Mouse (Mus musculus): ENCODE data around the gene Clint1. TPM values are rescaled to one million over a fixed set of nuclear protein-coding genes. Genes with fewer than 3 reads are reported as not detected.
A peak's percentile ranks its signal among the peaks of the same experiment; 100 is the strongest.

The Clint1 gene
- polyA plus RNA-seq, 1 experiment from 2014 or later: 86.3 TPM

DNA sequence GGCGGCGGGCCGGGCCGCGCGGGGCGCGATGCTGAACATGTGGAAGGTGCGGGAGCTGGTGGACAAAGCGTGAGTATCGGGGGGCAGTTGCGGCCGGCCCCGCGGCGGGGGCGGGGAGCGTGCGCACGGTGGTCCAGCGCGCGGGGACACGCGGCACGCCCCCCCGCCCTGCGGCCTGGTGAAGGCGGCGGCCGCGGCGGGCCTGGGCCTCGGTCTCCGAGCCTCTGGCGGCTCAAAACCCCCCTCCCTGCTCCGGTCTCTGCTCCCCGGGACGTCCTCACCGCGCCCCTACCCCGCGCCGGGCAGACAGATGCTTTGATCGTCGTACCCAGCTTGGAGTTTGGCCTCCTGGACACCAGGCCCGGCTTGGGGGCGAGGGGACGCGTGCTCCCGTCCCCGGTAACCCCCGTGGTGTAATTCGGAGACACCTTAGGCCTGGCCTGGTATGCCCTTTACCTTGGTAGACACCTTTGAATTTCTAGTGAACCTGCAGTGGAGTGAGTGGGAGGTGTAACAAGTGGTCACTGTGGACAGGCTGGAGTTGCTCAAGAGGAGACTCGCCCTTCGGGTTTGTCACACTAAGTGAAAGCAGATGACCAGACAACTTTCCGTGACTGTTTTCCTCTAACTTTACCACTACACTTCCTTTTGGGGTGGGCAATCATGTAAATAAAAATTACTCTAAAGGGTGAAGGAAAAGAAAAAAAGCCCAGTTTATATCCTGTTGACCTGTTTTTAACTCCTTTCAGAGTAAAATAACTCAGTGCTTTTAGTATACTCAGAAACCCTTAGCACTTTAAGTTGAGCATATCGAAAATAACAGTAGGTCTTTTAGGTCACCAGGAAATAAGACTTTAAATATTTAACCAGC lies 508 bp downstream of the Clint1 start:
- 3% methylated on average over 32 of the region's 58 CpGs for WGBS
- peaks cover 9% of the 10 kb centered on the region; the same call in 1 of the 2 replicates for H3K4me1 ChIP-seq (ENCODE audit: control insufficient read depth, insufficient read depth, low read length)

DNA sequence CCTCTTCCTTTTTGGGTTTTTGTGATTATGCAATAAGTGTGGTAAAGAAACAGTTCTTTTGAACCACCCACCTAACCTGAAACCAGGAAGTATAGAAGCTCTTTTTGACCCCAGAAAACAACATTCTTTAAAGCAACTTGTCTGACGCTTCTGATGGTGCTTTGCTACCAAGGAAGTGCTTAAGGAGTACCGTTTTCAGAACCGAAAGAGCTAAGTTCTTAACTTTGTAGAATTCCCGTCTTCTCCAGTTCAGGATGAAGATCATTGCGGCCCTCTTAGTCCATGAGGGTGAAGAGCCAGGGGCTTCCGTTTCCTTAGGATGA lies 1.1 kb downstream of the Clint1 start:
- ATAC-seq (ENCODE audit: low FRiP score, low TSS enrichment): no peak
- Histone ChIP-seq H3K27ac (ENCODE audit: low read depth, low read length) (0 out of 2 replicates have a peak overlapping the region, but pooled peaks have one; percentile 48), H3K4me2 (replicated peaks; ENCODE audit: low read depth, low read length) (peak overlapping the region; percentile 62), H3K9me3 (ENCODE audit: control insufficient read depth, low read length) (no peaks in the 10 kb centered on the region), H3K36me3 (ENCODE audit: control insufficient read depth, insufficient read depth, low read length) (peaks cover 11% of the 10 kb centered on the region), H3K4me1 (ENCODE audit: control insufficient read depth, insufficient read depth, low read length) (peaks cover 9% of the 10 kb centered on the region; the same call in 1 of the 2 replicates), H3K9ac (ENCODE audit: low read depth, low read length) (peak overlapping the region; percentile 75; the same call in 1 of the 2 replicates), H3K27me3 (ENCODE audit: control insufficient read depth, insufficient read depth, low read length) (no peaks in the 10 kb centered on the region), H3K4me3 (ENCODE audit: low read length) (peak overlapping the region; percentile 96)
- 42% methylated on average over 6 of the region's 6 CpGs for WGBS

More for the DNA sequence above, 508 bp downstream of the Clint1 start:
- Histone ChIP-seq H3K9me3 (ENCODE audit: control insufficient read depth, low read length) (no peaks in the 10 kb centered on the region), H3K4me3 (ENCODE audit: low read length) (peak overlapping the region; percentile 96), H3K4me2 (replicated peaks; ENCODE audit: low read depth, low read length) (peak overlapping the region; percentile 62), H3K27me3 (ENCODE audit: control insufficient read depth, insufficient read depth, low read length) (no peaks in the 10 kb centered on the region), H3K27ac (ENCODE audit: low read depth, low read length) (peak overlapping the region; percentile 81), H3K36me3 (ENCODE audit: control insufficient read depth, insufficient read depth, low read length) (peaks cover 7% of the 10 kb centered on the region), H3K9ac (ENCODE audit: low read depth, low read length) (peak overlapping the region; percentile 75)
- ATAC-seq (ENCODE audit: low FRiP score, low TSS enrichment): peak; percentile 74

- Histone ChIP-seq H3K4me3 (ENCODE audit: low read length) (no peak overlapping the region), H3K27ac (ENCODE audit: low read depth, low read length) (no peak overlapping the region), H3K9me3 (ENCODE audit: control insufficient read depth, low read length) (no peaks in the 10 kb centered on the region), H3K36me3 (ENCODE audit: control insufficient read depth, insufficient read depth, low read length) (peaks cover 11% of the 10 kb centered on the region), H3K4me2 (replicated peaks; ENCODE audit: low read depth, low read length) (no peak overlapping the region), H3K4me1 (ENCODE audit: control insufficient read depth, insufficient read depth, low read length) (peaks cover 9% of the 10 kb centered on the region; the same call in 1 of the 2 replicates), H3K27me3 (ENCODE audit: control insufficient read depth, insufficient read depth, low read length) (no peaks in the 10 kb centered on the region), H3K9ac (ENCODE audit: low read depth, low read length) (no peak overlapping the region)
- 99% methylated on average over 2 of the region's 2 CpGs for WGBS
- no peak for ATAC-seq (ENCODE audit: low FRiP score, low TSS enrichment)
Observed at GRCm38 (mm10) chr11:45853916-45854315, 2.1 kb downstream of the Clint1 start.

GRCm38 (mm10) chr11:45854381-45854780 lies 2.5 kb downstream of the Clint1 start:
- Histone ChIP-seq H3K4me1 (ENCODE audit: control insufficient read depth, insufficient read depth, low read length) (peaks cover 9% of the 10 kb centered on the region; the same call in 1 of the 2 replicates), H3K27ac (ENCODE audit: low read depth, low read length) (no peak overlapping the region), H3K4me2 (replicated peaks; ENCODE audit: low read depth, low read length) (no peak overlapping the region), H3K4me3 (ENCODE audit: low read length) (no peak overlapping the region), H3K36me3 (ENCODE audit: control insufficient read depth, insufficient read depth, low read length) (peaks cover 11% of the 10 kb centered on the region), H3K9ac (ENCODE audit: low read depth, low read length) (no peak overlapping the region), H3K9me3 (ENCODE audit: control insufficient read depth, low read length) (no peaks in the 10 kb centered on the region), H3K27me3 (ENCODE audit: control insufficient read depth, insufficient read depth, low read length) (no peaks in the 10 kb centered on the region)
- ATAC-seq (ENCODE audit: low FRiP score, low TSS enrichment): no peak
- 81% methylated on average over 7 of the region's 7 CpGs for WGBS

DNA sequence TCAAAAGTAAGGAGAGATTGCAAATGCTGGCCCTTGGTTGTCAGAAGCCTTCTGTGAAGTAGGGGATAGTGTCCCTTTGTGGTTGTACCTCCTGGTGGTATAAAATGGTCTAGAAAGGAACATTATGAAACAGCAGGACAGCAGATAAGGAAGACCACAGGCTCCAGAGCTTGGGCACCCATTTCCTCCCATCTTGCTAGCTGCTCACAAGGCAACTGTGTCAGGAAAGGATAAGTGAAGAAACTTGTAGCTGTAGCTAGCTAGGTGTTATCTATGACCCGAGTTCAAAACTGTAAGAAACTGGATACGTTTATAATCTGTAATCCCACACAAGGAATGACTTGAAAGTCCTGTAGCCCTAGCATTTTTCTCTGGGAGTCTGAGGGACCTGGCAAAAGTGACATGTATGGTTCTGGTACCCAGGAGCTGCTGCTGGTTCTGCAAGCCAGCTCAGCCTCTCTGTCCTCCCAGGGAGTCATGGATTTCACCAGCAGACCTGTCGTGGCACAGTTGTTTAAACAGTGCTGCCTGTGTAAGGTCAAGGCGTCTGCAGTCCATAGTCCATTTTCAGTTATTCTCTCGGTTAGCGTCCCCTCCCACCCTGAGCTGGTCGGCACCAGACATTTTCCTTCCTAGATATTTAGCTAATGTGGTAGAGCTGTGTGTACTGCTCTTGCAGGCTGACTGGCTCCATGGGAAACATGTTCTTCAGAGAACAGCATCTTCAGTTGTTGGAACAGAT lies 3.7 kb downstream of the Clint1 start:
- 58% methylated on average over 7 of the region's 7 CpGs for WGBS
- ATAC-seq (ENCODE audit: low FRiP score, low TSS enrichment): no peak
- H3K27ac ChIP-seq (ENCODE audit: low read depth, low read length): peak overlapping the region; percentile 38; the same call in 1 of the 2 replicates
- H3K27me3 ChIP-seq (ENCODE audit: control insufficient read depth, insufficient read depth, low read length): no peaks in the 10 kb centered on the region
- peak overlapping the region; percentile 18; the same call in 1 of the 2 replicates for H3K9ac ChIP-seq (ENCODE audit: low read depth, low read length)
- H3K9me3 ChIP-seq (ENCODE audit: control insufficient read depth, low read length): no peaks in the 10 kb centered on the region
- H3K4me1 ChIP-seq (ENCODE audit: control insufficient read depth, insufficient read depth, low read length): peaks cover 11% of the 10 kb centered on the region; the same call in 1 of the 2 replicates
- H3K36me3 ChIP-seq (ENCODE audit: control insufficient read depth, insufficient read depth, low read length): peaks cover 11% of the 10 kb centered on the region
- H3K4me2 ChIP-seq (replicated peaks; ENCODE audit: low read depth, low read length): no peak overlapping the region
- no peak overlapping the region for H3K4me3 ChIP-seq (ENCODE audit: low read length)

DNA sequence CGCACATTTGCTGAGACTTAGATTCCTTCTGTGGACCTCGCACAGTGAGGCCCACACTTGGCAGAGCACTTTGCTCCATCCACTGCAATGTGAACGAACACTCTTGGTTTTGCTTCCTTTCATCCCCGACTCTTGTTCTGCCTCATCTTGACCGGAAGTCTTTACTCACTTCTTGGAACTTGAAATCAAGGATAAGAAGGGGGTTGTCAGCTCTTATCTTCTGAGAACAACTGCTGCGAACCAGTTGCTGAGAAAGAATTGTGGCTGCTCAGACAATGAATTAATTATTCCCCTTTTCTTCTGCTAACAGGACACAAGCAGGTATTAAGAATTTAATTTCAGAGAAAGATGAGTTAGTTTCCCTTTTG lies 4.3 kb downstream of the Clint1 start:
- Histone ChIP-seq H3K4me1 (ENCODE audit: control insufficient read depth, insufficient read depth, low read length) (peaks cover 12% of the 10 kb centered on the region; the same call in 1 of the 2 replicates), H3K27me3 (ENCODE audit: control insufficient read depth, insufficient read depth, low read length) (no peaks in the 10 kb centered on the region), H3K36me3 (ENCODE audit: control insufficient read depth, insufficient read depth, low read length) (peaks cover 11% of the 10 kb centered on the region), H3K9me3 (ENCODE audit: control insufficient read depth, low read length) (no peaks in the 10 kb centered on the region), H3K9ac (ENCODE audit: low read depth, low read length) (peak overlapping the region; percentile 18; the same call in 1 of the 2 replicates), H3K4me3 (ENCODE audit: low read length) (no peak overlapping the region), H3K27ac (ENCODE audit: low read depth, low read length) (peak overlapping the region; percentile 38; the same call in 1 of the 2 replicates), H3K4me2 (replicated peaks; ENCODE audit: low read depth, low read length) (no peak overlapping the region)
- 83% methylated on average over 6 of the region's 6 CpGs for WGBS
- ATAC-seq (ENCODE audit: low FRiP score, low TSS enrichment): no peak

- Histone ChIP-seq H3K4me2 (replicated peaks; ENCODE audit: low read depth, low read length) (no peak overlapping the region), H3K9ac (ENCODE audit: low read depth, low read length) (no peak overlapping the region), H3K4me3 (ENCODE audit: low read length) (no peak overlapping the region), H3K27me3 (ENCODE audit: control insufficient read depth, insufficient read depth, low read length) (no peaks in the 10 kb centered on the region), H3K36me3 (ENCODE audit: control insufficient read depth, insufficient read depth, low read length) (peaks cover 4% of the 10 kb centered on the region; the same call in 1 of the 2 replicates), H3K27ac (ENCODE audit: low read depth, low read length) (no peak overlapping the region), H3K4me1 (ENCODE audit: control insufficient read depth, insufficient read depth, low read length) (0 out of 2 replicates have a peak, but pooled peaks cover 3% of the 10 kb centered on the region), H3K9me3 (ENCODE audit: control insufficient read depth, low read length) (no peaks in the 10 kb centered on the region)
- 0 out of 2 replicates have a peak, but pooled peaks have one; percentile 43 for ATAC-seq (ENCODE audit: low FRiP score, low TSS enrichment)
- 33% methylated on average over 7 of the region's 7 CpGs for WGBS
Observed at GRCm38 (mm10) chr11:45861334-45861733, 9.5 kb downstream of the Clint1 start.

- no peak for ATAC-seq (ENCODE audit: low FRiP score, low TSS enrichment)
- Histone ChIP-seq H3K4me1 (ENCODE audit: control insufficient read depth, insufficient read depth, low read length) (0 out of 2 replicates have a peak, but pooled peaks cover 3% of the 10 kb centered on the region), H3K4me2 (replicated peaks; ENCODE audit: low read depth, low read length) (no peak overlapping the region), H3K27ac (ENCODE audit: low read depth, low read length) (no peak overlapping the region), H3K9me3 (ENCODE audit: control insufficient read depth, low read length) (no peaks in the 10 kb centered on the region), H3K27me3 (ENCODE audit: control insufficient read depth, insufficient read depth, low read length) (no peaks in the 10 kb centered on the region), H3K4me3 (ENCODE audit: low read length) (no peak overlapping the region), H3K36me3 (ENCODE audit: control insufficient read depth, insufficient read depth, low read length) (peaks cover under 1% of the 10 kb centered on the region; the same call in 1 of the 2 replicates), H3K9ac (ENCODE audit: low read depth, low read length) (no peak overlapping the region)
- WGBS: 73% methylated on average over 3 of the region's 3 CpGs
Observed at GRCm38 (mm10) chr11:45864409-45864808, 12.6 kb downstream of the Clint1 start.
